ENCODE assay signal across 8 mouse cellular contexts in the genomic region with DNA sequence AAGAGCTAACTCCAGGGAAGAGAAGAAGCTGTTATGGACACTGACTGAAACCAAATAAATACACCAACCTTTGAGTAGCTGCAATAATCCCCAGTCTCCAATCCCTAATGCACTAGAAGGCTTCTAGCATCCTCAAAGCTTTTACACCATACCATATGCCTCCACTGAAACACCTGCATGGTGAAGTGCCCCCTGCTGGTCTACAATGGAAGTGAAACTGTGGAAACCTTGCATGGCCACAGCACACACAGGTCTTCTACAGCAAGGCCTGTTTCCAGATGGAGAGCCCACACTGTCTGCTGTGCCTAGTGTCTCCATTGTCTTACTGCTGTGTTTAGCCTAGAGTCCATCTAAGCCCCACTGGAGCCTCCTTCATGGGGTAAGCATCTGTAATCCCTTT. TPM values are rescaled to one million over a fixed set of nuclear protein-coding genes. Genes with fewer than 3 reads are reported as not detected.
DNase-seq lines count a peak whose midpoint lies in the region; ATAC-seq and TF ChIP-seq lines count a peak whose summit lies in the region.

No protein-coding gene starts in this region.

- H3K27me3 ChIP-seq in forebrain, embryonic 11.5 days (ENCODE audit: control insufficient read depth, insufficient read depth, low read length): no peaks in the 10 kb centered on the region
- no peaks in the 10 kb centered on the region for H3K27me3 ChIP-seq in forebrain, embryonic 15.5 days
- H3K27me3 ChIP-seq in liver, embryonic 14.5 days (ENCODE audit: control insufficient read depth, insufficient read depth, low read length): no peaks in the 10 kb centered on the region

- no peak overlapping the region for H3K4me3 ChIP-seq in forebrain, embryonic 11.5 days (ENCODE audit: low read depth, low read length)
- H3K4me3 ChIP-seq in forebrain, embryonic 15.5 days: no peak overlapping the region
- no peak overlapping the region for H3K4me3 ChIP-seq in liver, embryonic 14.5 days (ENCODE audit: insufficient read depth in 1 of 2, low read depth in 2 of 2, low read length in 2 of 2)

- ATAC-seq in forebrain, embryonic 11.5 days (replicated peaks; ENCODE audit: low FRiP score): no peak
- no peak for ATAC-seq in forebrain, embryonic 15.5 days (replicated peaks)
- ATAC-seq in hematopoietic stem cell, adult 5-6 weeks (replicated peaks in 1 of 2; ENCODE audit: insufficient read depth in 1 of 2, low FRiP score in 2 of 2, low TSS enrichment in 1 of 2, low read depth in 1 of 2, poor library complexity in 2 of 2, severe bottlenecking in 2 of 2): peak; percentile 75 to 85
- ATAC-seq in liver, embryonic 14.5 days (ENCODE audit: insufficient read depth): no peak

- H3K36me3 ChIP-seq in forebrain, embryonic 11.5 days (ENCODE audit: control insufficient read depth, insufficient read depth, low read length): peaks cover 2% of the 10 kb centered on the region; the same call in 1 of the 2 replicates
- H3K36me3 ChIP-seq in forebrain, embryonic 15.5 days: peaks cover 61% of the 10 kb centered on the region
- peaks cover 3% of the 10 kb centered on the region for H3K36me3 ChIP-seq in liver, embryonic 14.5 days (replicated peaks; ENCODE audit: control insufficient read depth, insufficient read depth, low read depth)

- no peaks in the 10 kb centered on the region for H3K9me3 ChIP-seq in forebrain, embryonic 11.5 days (ENCODE audit: control insufficient read depth, low read length)
- no peaks in the 10 kb centered on the region for H3K9me3 ChIP-seq in forebrain, embryonic 15.5 days
- no peaks in the 10 kb centered on the region for H3K9me3 ChIP-seq in liver, embryonic 14.5 days (ENCODE audit: control insufficient read depth, low read length)

- peak; percentile 76 for DNase-seq in forebrain, embryonic 11.5 days (ENCODE audit: low spot score)
- DNase-seq in right cerebral cortex, adult 18-20 months: peak; percentile 35
- DNase-seq in right cerebral cortex, postnatal 36 days (ENCODE audit: low spot score in 2 of 2): no peak
- DNase-seq in cerebellum, adult 11 months: peak; percentile 42
- peak in 2 of 3 experiments; percentile 50 to 53 for DNase-seq in liver, embryonic 14.5 days (ENCODE audit: low read depth in 3 of 3, low spot score in 3 of 3)
- peak; percentile 59 for DNase-seq in spleen, adult 12 weeks (ENCODE audit: low spot score)

- H3K4me1 ChIP-seq in forebrain, embryonic 11.5 days (replicated peaks; ENCODE audit: control insufficient read depth, insufficient read depth, low read length): no peaks in the 10 kb centered on the region
- H3K4me1 ChIP-seq in forebrain, embryonic 15.5 days: no peaks in the 10 kb centered on the region
- H3K4me1 ChIP-seq in liver, embryonic 14.5 days (replicated peaks; ENCODE audit: control insufficient read depth in 2 of 2, insufficient read depth in 2 of 2, low read length in 1 of 2): peaks cover 3 to 6% of the 10 kb centered on the region in 2 experiments; a peak in 3 of 4 replicates

- peak; percentile 93 for TF ChIP-seq CTCF in liver, embryonic 14.5 days (IDR thresholded peaks at IDR 0.05; ENCODE audit: low read depth)

- H3K4me2 ChIP-seq in forebrain, embryonic 11.5 days (ENCODE audit: low read depth, low read length, severe bottlenecking): no peak overlapping the region
- H3K4me2 ChIP-seq in forebrain, embryonic 15.5 days (replicated peaks): no peak overlapping the region
- H3K4me2 ChIP-seq in liver, embryonic 14.5 days (ENCODE audit: low read depth): no peak overlapping the region

- no peak overlapping the region for H3K27ac ChIP-seq in forebrain, embryonic 11.5 days (ENCODE audit: low read depth, low read length)
- no peak overlapping the region for H3K27ac ChIP-seq in forebrain, embryonic 15.5 days (replicated peaks)
- H3K27ac ChIP-seq in liver, embryonic 14.5 days: no peak overlapping the region

- TF ChIP-seq EP300 in liver, embryonic 14.5 days (IDR thresholded peaks at IDR 0.05; ENCODE audit: low read depth): no peak

- no peak overlapping the region for H3K9ac ChIP-seq in forebrain, embryonic 11.5 days (ENCODE audit: low read length)
- H3K9ac ChIP-seq in forebrain, embryonic 15.5 days (replicated peaks): no peak overlapping the region
- H3K9ac ChIP-seq in liver, embryonic 14.5 days (replicated peaks): no peak overlapping the region

RNA-seq across cellular contexts. Expression of a gene that starts 10.1 kb away (rescaled TPM):
- 128 and 139 TPM in 2 replicates for polyA plus RNA-seq in forebrain, embryonic 11.5 days (2014; fragmentation: Nextera tagmentation; extraction: Ambion mirVana)
- 113 and 124 TPM in 2 replicates for polyA plus RNA-seq in forebrain, embryonic 15.5 days (2015; fragmentation: Nextera tagmentation; extraction: Ambion mirVana)
- 83.7 and 90.9 TPM in 2 replicates for total RNA-seq in hematopoietic stem cell, adult 5-6 weeks (2017)
- 13.6 and 27.2 TPM in 2 replicates for polyA plus RNA-seq in liver, embryonic 14.5 days (2012; rRNA removed)
- polyA plus RNA-seq in liver, embryonic 14.5 days (2014; fragmentation: Nextera tagmentation; extraction: Ambion mirVana): 54.5 and 58.2 TPM in 2 replicates

RNA-seq across cellular contexts. Expression of a gene that starts 25.5 kb away (rescaled TPM):
- polyA plus RNA-seq in forebrain, embryonic 11.5 days (2014; fragmentation: Nextera tagmentation; extraction: Ambion mirVana): 16.8 and 17.5 TPM in 2 replicates
- 22.8 and 23.2 TPM in 2 replicates for polyA plus RNA-seq in forebrain, embryonic 15.5 days (2015; fragmentation: Nextera tagmentation; extraction: Ambion mirVana)
- 35.1 and 46.5 TPM in 2 replicates for total RNA-seq in hematopoietic stem cell, adult 5-6 weeks (2017)
- polyA plus RNA-seq in liver, embryonic 14.5 days (2012; rRNA removed): 17.8 and 18.7 TPM in 2 replicates
- 30.3 and 32.5 TPM in 2 replicates for polyA plus RNA-seq in liver, embryonic 14.5 days (2014; fragmentation: Nextera tagmentation; extraction: Ambion mirVana)

RNA-seq across cellular contexts. Expression of a gene that starts 38.7 kb away (rescaled TPM):
- 44.2 and 46.8 TPM in 2 replicates for polyA plus RNA-seq in forebrain, embryonic 11.5 days (2014; fragmentation: Nextera tagmentation; extraction: Ambion mirVana)
- polyA plus RNA-seq in forebrain, embryonic 15.5 days (2015; fragmentation: Nextera tagmentation; extraction: Ambion mirVana): 48.3 TPM in 2 replicates
- 26.6 and 32.5 TPM in 2 replicates for total RNA-seq in hematopoietic stem cell, adult 5-6 weeks (2017)
- polyA plus RNA-seq in liver, embryonic 14.5 days (2012; rRNA removed): 3.6 and 4.8 TPM in 2 replicates
- 7.4 and 8.3 TPM in 2 replicates for polyA plus RNA-seq in liver, embryonic 14.5 days (2014; fragmentation: Nextera tagmentation; extraction: Ambion mirVana)

Comparison
In these comparisons a context has a peak if more than half of its experiments do, and no peak if none do; other contexts are left out.
1. DNase-seq: peak in forebrain, embryonic 11.5 days (single experiment), right cerebral cortex, adult 18-20 months (single experiment), cerebellum, adult 11 months (single experiment), liver, embryonic 14.5 days (2 of 3) and spleen, adult 12 weeks (single experiment); none in right cerebral cortex, postnatal 36 days (0 of 2).
2. ATAC-seq: peak in hematopoietic stem cell, adult 5-6 weeks (2 of 2); none in forebrain, embryonic 11.5 days (single experiment), forebrain, embryonic 15.5 days (single experiment) and liver, embryonic 14.5 days (single experiment).